Mouse (Mus musculus) spleen, adult 2 months (tissue): Measurements from ENCODE around the gene Diras1. TPM values are rescaled to one million over a fixed set of nuclear protein-coding genes. Genes with fewer than 3 reads are reported as not detected.

Experiments used
- DNase-seq, 2 experiments: peaks; one replicate each; pipeline versions ENCODE4 v3.0.0 to v3.0.0-alpha.2; 2012 to 2021; ENCODE audit warnings: low spot score in 2 of 2, low read depth in 1 of 2
- H3K27ac ChIP-seq: fragments of 200-500 bp; 2 replicates; pipeline ENCODE4 v1.5.1; 2012; ENCODE audit warnings: low read length, inconsistent platforms; ENCODE audit not compliant: insufficient read depth
- H3K27me3 ChIP-seq: fragments of 200-500 bp; 2 replicates; pipeline ENCODE4 v1.6.1; 2012; ENCODE audit warnings: mild to moderate bottlenecking, moderate library complexity, low read length, inconsistent platforms; ENCODE audit not compliant: control insufficient read depth, insufficient read depth
- H3K36me3 ChIP-seq: fragments of 200-500 bp; 2 replicates; pipeline ENCODE4 v1.6.1; 2012; ENCODE audit warnings: mild to moderate bottlenecking, low read length, inconsistent platforms; ENCODE audit not compliant: control insufficient read depth, insufficient read depth
- H3K4me1 ChIP-seq: fragments of 200-500 bp; 2 replicates; pipeline ENCODE4 v1.6.1; 2011; ENCODE audit warnings: inconsistent platforms; ENCODE audit not compliant: control insufficient read depth, insufficient read depth, insufficient read length
- H3K4me3 ChIP-seq: fragments of 200-500 bp; 2 replicates; pipeline ENCODE4 v1.5.1; 2011; ENCODE audit warnings: mild to moderate bottlenecking, inconsistent platforms; ENCODE audit not compliant: insufficient read depth, insufficient read length; ENCODE audit errors: extremely low read depth
- CTCF ChIP-seq: fragments of 200-500 bp; IDR thresholded peaks from 2 replicates; pipeline ENCODE4 v1.5.1; 2011; ENCODE audit warnings: mild to moderate bottlenecking, inconsistent platforms; ENCODE audit not compliant: insufficient read depth, insufficient read length, insufficient replicate concordance; ENCODE audit errors: extremely low read depth
- POLR2A ChIP-seq: fragments of 200-500 bp; IDR thresholded peaks from 2 replicates; pipeline ENCODE4 v1.6.1; 2011; ENCODE audit warnings: low read depth, low read length, inconsistent platforms
- WGBS: fragments of 180-500 bp; shearing (Covaris S2); methylation state at CpG from one replicate; pipeline ENCODE4 v1.1.7; 2018; 5-methylcytosine and 5-hydroxymethylcytosine counted together
- polyA plus RNA-seq: library from polyadenylated mRNA; depleted of rRNA; stranded (reverse); fragments of >200 nt; gene quantifications from 2 replicates; pipeline ENCODE4 v1.2.3, GENCODE M21; 2012

Diras1 gene
- polyA plus RNA-seq, 1 experiment, result 0.04 TPM

GRCm38 (mm10) chr10:80998778-80999177, 26.7 kb downstream of the Diras1 start:
- H3K4me1 ChIP-seq, result peaks cover 3% of the 10 kb centered on the region; the same call in 1 of the 2 replicates
- H3K27ac ChIP-seq, result no peak overlapping the region
- 6% methylated on average over 12 of the region's 12 CpGs for WGBS
- TF ChIP-seq POLR2A, result no peak
- peak; percentile 55; the same call in 1 of the 2 replicates for TF ChIP-seq CTCF
- no peaks in the 10 kb centered on the region for H3K36me3 ChIP-seq
- peak in 1 of 2 experiments; percentile 54 for DNase-seq
- H3K4me3 ChIP-seq, result no peak overlapping the region
- no peaks in the 10 kb centered on the region for H3K27me3 ChIP-seq

DNA sequence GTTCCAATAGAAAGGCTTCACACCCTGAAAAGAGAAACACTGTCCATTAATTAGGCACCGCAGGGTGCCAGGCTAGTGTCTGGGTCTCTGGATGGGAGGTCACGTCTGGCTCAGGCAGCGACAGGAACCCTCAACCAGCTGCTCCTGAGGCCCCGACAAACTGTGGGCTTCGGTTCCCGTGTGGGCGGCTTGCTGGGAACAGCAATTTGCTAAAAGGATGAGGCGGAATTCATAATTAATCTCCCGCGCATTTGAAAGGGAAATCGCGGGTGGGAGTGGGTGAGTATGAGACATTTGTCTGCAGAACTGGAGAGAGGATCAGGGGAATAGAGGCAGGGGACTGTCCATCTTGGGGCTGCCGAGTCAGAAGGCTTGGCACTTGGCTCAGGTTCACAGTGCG, 27.4 kb downstream of the Diras1 start:
- 48% methylated on average over 14 of the region's 14 CpGs for WGBS
- peaks cover 3% of the 10 kb centered on the region; the same call in 1 of the 2 replicates for H3K4me1 ChIP-seq
- no peak overlapping the region for H3K27ac ChIP-seq
- H3K27me3 ChIP-seq, result no peaks in the 10 kb centered on the region
- TF ChIP-seq CTCF (no peak), POLR2A (no peak)
- DNase-seq, result no peak
- no peak overlapping the region for H3K4me3 ChIP-seq
- H3K36me3 ChIP-seq, result no peaks in the 10 kb centered on the region

GRCm38 (mm10) chr10:80997332-80997731, 28.1 kb downstream of the Diras1 start:
- no peak for TF ChIP-seq CTCF
- TF ChIP-seq POLR2A, result no peak
- Histone ChIP-seq H3K4me1 (peaks cover 3% of the 10 kb centered on the region; the same call in 1 of the 2 replicates), H3K27me3 (no peaks in the 10 kb centered on the region), H3K27ac (no peak overlapping the region), H3K36me3 (no peaks in the 10 kb centered on the region), H3K4me3 (no peak overlapping the region)
- no peak for DNase-seq
- 82% methylated on average over 8 of the region's 8 CpGs for WGBS

GRCm38 (mm10) chr10:80996501-80996900, 29.0 kb downstream of the Diras1 start:
- TF ChIP-seq POLR2A (no peak), CTCF (no peak)

DNA sequence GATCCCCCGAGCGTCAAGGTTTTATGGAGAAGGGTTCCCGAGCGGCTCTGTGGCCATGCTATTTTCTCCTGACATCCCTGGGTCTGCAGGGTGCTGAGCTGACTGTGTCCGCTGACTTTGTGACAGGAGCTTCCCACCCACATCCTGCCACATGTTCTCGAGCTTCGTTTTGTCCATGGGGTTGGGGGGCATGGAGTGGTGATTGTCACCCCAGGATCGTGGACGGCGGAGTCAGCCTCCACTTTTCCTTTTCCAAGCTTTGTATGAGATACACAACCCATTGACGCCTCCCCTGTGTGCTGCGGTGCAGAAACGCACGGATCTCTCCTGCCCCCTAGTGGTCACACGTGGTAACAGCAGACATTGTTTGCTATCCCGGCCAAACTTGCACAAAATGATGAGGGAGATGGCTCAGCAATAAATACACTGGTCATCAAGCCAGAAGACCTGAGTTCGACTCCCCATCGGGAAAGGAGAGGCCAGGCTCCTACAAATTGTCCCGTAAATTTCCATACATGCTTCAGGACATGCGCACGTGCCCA, 30.3 kb downstream of the Diras1 start:
- H3K4me3 ChIP-seq, result no peak overlapping the region
- peak in 1 of 2 experiments; percentile 71 for DNase-seq
- TF ChIP-seq CTCF, result peak; percentile 94
- TF ChIP-seq POLR2A, result no peak
- H3K27ac ChIP-seq, result no peak overlapping the region
- 12% methylated on average over 21 of the region's 21 CpGs for WGBS
- H3K27me3 ChIP-seq, result no peaks in the 10 kb centered on the region
- no peaks in the 10 kb centered on the region for H3K36me3 ChIP-seq
- H3K4me1 ChIP-seq, result peaks cover 8% of the 10 kb centered on the region; the same call in 1 of the 2 replicates

More at GRCm38 (mm10) chr10:80996501-80996900, 29.0 kb downstream of the Diras1 start:
- Histone ChIP-seq H3K27ac (no peak overlapping the region), H3K27me3 (no peaks in the 10 kb centered on the region), H3K4me1 (peaks cover 3% of the 10 kb centered on the region; the same call in 1 of the 2 replicates), H3K36me3 (no peaks in the 10 kb centered on the region), H3K4me3 (no peak overlapping the region)
- WGBS, result 91% methylated on average over 8 of the region's 8 CpGs
- no peak for DNase-seq

DNA sequence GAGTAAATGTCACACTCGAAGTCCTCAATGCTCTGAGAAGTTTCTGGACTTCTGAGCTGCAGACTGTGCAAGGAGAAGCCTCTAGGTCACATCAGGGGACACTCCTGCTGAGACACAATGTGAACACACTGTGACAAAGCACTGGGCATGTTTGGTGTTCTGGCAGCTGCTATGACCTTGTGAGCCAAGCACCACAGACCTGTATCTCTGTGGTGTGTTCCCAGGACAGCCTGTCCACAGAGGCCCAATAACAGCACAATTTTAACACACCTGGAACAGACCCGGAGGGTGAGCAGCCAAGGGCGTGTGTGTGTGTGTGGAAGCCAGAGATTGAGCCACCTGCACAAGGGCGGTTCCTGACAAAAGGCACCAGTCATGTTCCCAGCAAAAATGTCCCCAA, 30.8 kb downstream of the Diras1 start:
- Histone ChIP-seq H3K4me1 (peaks cover 10% of the 10 kb centered on the region; the same call in 1 of the 2 replicates), H3K27me3 (no peaks in the 10 kb centered on the region), H3K4me3 (no peak overlapping the region), H3K27ac (no peak overlapping the region), H3K36me3 (no peaks in the 10 kb centered on the region)
- 51% methylated on average over 4 of the region's 4 CpGs for whole genome bisulfite sequencing
- TF ChIP-seq CTCF (no peak), POLR2A (no peak)
- DNase-seq, result no peak

- no peaks in the 10 kb centered on the region for H3K36me3 ChIP-seq
- DNase-seq, result no peak
- H3K27ac ChIP-seq, result no peak overlapping the region
- TF ChIP-seq POLR2A (no peak), CTCF (no peak)
- H3K4me3 ChIP-seq, result no peak overlapping the region
- WGBS, result 75% methylated on average over 5 of the region's 5 CpGs
- peaks cover 20% of the 10 kb centered on the region; the same call in 1 of the 2 replicates for H3K4me1 ChIP-seq
- H3K27me3 ChIP-seq, result no peaks in the 10 kb centered on the region
Measured at GRCm38 (mm10) chr10:80993276-80993675, 32.2 kb downstream of the Diras1 start.
